In genomic region chr17:31864666-31865450, GRCm38 (mm10) we compare ENCODE assay signal across 14 mouse cellular contexts. TPM values are rescaled to one million over a fixed set of nuclear protein-coding genes. Genes with fewer than 3 reads are reported as not detected.
DNase-seq lines count a peak whose midpoint lies in the region; ATAC-seq and TF ChIP-seq lines count a peak whose summit lies in the region.
"Had no signal": no experiment of that assay in that cellular context is flagged by ENCODE, and none has a peak within 500 bp of the region (broad histone marks: within the 10 kb centered on the region; RNA-seq: fewer than 3 reads in every experiment).

No protein-coding gene starts in this region.

- no peaks in the 10 kb centered on the region for H3K9me3 ChIP-seq in heart, embryonic 13.5 days
- H3K9me3 ChIP-seq in midbrain, embryonic 11.5 days (ENCODE audit: control insufficient read depth, low read length): no peaks in the 10 kb centered on the region
- no peaks in the 10 kb centered on the region for H3K9me3 ChIP-seq in midbrain, postnatal 0 days (ENCODE audit: low read length)
- H3K9me3 ChIP-seq: neural tube, embryonic 12.5 days had no signal

- peak overlapping the region; percentile 12; the same call in 1 of the 2 replicates for H3K9ac ChIP-seq in heart, embryonic 13.5 days
- no peak overlapping the region for H3K9ac ChIP-seq in midbrain, embryonic 11.5 days (ENCODE audit: low read length)
- no peak overlapping the region for H3K9ac ChIP-seq in midbrain, postnatal 0 days (replicated peaks; ENCODE audit: low read length, poor library complexity, severe bottlenecking)
- H3K9ac ChIP-seq: liver, embryonic 14.5 days; neural tube, embryonic 12.5 days had no signal

- H3K27ac ChIP-seq in heart, embryonic 13.5 days (replicated peaks): no peak overlapping the region
- H3K27ac ChIP-seq in midbrain, embryonic 11.5 days (ENCODE audit: low read depth, low read length): no peak overlapping the region
- H3K27ac ChIP-seq in midbrain, postnatal 0 days (ENCODE audit: low read depth, low read length): no peak overlapping the region
- H3K27ac ChIP-seq: liver, embryonic 14.5 days; neural tube, embryonic 12.5 days had no signal

- no peak for ATAC-seq in heart, embryonic 13.5 days (ENCODE audit: extremely low read depth, insufficient number of reproducible peaks, low FRiP score, low TSS enrichment)
- ATAC-seq in midbrain, embryonic 11.5 days (ENCODE audit: low FRiP score): no peak
- no peak for ATAC-seq in midbrain, postnatal 0 days (ENCODE audit: low FRiP score)
- ATAC-seq: midbrain, embryonic 16.5 days had no signal

- no peak overlapping the region for H3K4me3 ChIP-seq in heart, embryonic 13.5 days
- no peak overlapping the region for H3K4me3 ChIP-seq in midbrain, embryonic 11.5 days (ENCODE audit: low read depth, low read length)
- no peak overlapping the region for H3K4me3 ChIP-seq in midbrain, postnatal 0 days (ENCODE audit: low read depth, low read length)
- H3K4me3 ChIP-seq: neural tube, embryonic 12.5 days had no signal

- WGBS in heart, embryonic 13.5 days: 51% methylated on average over 11 of the region's 11 CpGs
- 84% methylated on average over 11 of the region's 11 CpGs for WGBS in midbrain, embryonic 11.5 days
- WGBS in midbrain, postnatal 0 days: 70% methylated on average over 11 of the region's 11 CpGs

- H3K4me1 ChIP-seq in heart, embryonic 13.5 days: peaks cover 28% of the 10 kb centered on the region
- H3K4me1 ChIP-seq in midbrain, embryonic 11.5 days (ENCODE audit: control insufficient read depth, insufficient read depth, low read length): no peaks in the 10 kb centered on the region
- H3K4me1 ChIP-seq in midbrain, postnatal 0 days (ENCODE audit: insufficient read depth, low read length): no peaks in the 10 kb centered on the region
- H3K4me1 ChIP-seq: neural tube, embryonic 12.5 days had no signal

- peak; percentile 1 for DNase-seq in adrenal gland, adult 2 months
- no peak for DNase-seq in adrenal gland, postnatal 25 days
- DNase-seq in heart, adult 18-20 months: no peak
- peak; percentile 73 for DNase-seq in midbrain, embryonic 11.5 days (ENCODE audit: low spot score, missing footprints)
- no peak for DNase-seq in midbrain, postnatal 0 days (ENCODE audit: low spot score)
- DNase-seq in heart, postnatal 4 days: peak; percentile 3
- no peak for DNase-seq in retina, embryonic 14.5 days (ENCODE audit: low spot score)
- DNase-seq: lung, postnatal 36 days; retina, postnatal 1 day had no signal

- H3K36me3 ChIP-seq in heart, embryonic 13.5 days: no peaks in the 10 kb centered on the region
- H3K36me3 ChIP-seq in midbrain, embryonic 11.5 days (ENCODE audit: control insufficient read depth, insufficient read depth, low read length): no peaks in the 10 kb centered on the region
- no peaks in the 10 kb centered on the region for H3K36me3 ChIP-seq in midbrain, postnatal 0 days (ENCODE audit: insufficient read depth, low read length)
- H3K36me3 ChIP-seq: neural tube, embryonic 12.5 days had no signal

- no peak overlapping the region for H3K4me2 ChIP-seq in heart, embryonic 13.5 days
- H3K4me2 ChIP-seq in midbrain, embryonic 11.5 days: no peak overlapping the region
- no peak overlapping the region for H3K4me2 ChIP-seq in midbrain, postnatal 0 days (ENCODE audit: low read depth, low read length, poor library complexity, severe bottlenecking)
- H3K4me2 ChIP-seq: neural tube, embryonic 12.5 days had no signal

- H3K27me3 ChIP-seq in heart, embryonic 13.5 days (replicated peaks): no peaks in the 10 kb centered on the region
- no peaks in the 10 kb centered on the region for H3K27me3 ChIP-seq in midbrain, embryonic 11.5 days (ENCODE audit: control insufficient read depth, insufficient read depth, low read length)
- H3K27me3 ChIP-seq in midbrain, postnatal 0 days (ENCODE audit: insufficient read depth, low read length): no peaks in the 10 kb centered on the region
- H3K27me3 ChIP-seq: CH12.LX; neural tube, embryonic 12.5 days had no signal

- TF ChIP-seq CTCF in midbrain, postnatal 0 days (IDR thresholded peaks at IDR 0.05): no peak

RNA-seq across cellular contexts. Expression of gene Sik1, which starts 9.3 kb away (rescaled TPM):
- 10 to 100 TPM; 60.5 to 77.1 TPM for total RNA-seq in adrenal gland, adult 2 months (2021)
- polyA plus RNA-seq in adrenal gland, adult 2 months (2012; rRNA removed): 23.4 and 48.1 TPM in 2 replicates
- total RNA-seq in adrenal gland, postnatal 25 days (2021): 16.0 and 28.2 TPM in 2 replicates
- 17.2 and 17.6 TPM in 2 replicates for polyA plus RNA-seq in heart, embryonic 13.5 days (2015; fragmentation: Nextera tagmentation; extraction: Ambion mirVana)
- total RNA-seq in heart, adult 18-20 months (2021): 10 to 100 TPM; 50.5 to 54.1 TPM
- 8.9 and 14.0 TPM in 2 replicates for polyA plus RNA-seq in midbrain, embryonic 11.5 days (2014; fragmentation: Nextera tagmentation; extraction: Ambion mirVana)
- 48.5 and 54.2 TPM in 2 replicates for total RNA-seq in midbrain, postnatal 0 days (2014; rRNA removed)
- 17.6 and 22.3 TPM in 2 replicates for polyA plus RNA-seq in midbrain, postnatal 0 days (2015; fragmentation: Nextera tagmentation; extraction: Ambion mirVana)
- 10 to 100 TPM; 74.3 to 79.7 TPM for total RNA-seq in heart, postnatal 4 days (2021)

Comparison
In these comparisons a context has a peak if more than half of its experiments do, and no peak if none do; other contexts are left out.
1. DNase-seq: peak in adrenal gland, adult 2 months (single experiment), midbrain, embryonic 11.5 days (single experiment) and heart, postnatal 4 days (single experiment); none in adrenal gland, postnatal 25 days (single experiment), heart, adult 18-20 months (0 of 2), midbrain, postnatal 0 days (single experiment) and retina, embryonic 14.5 days (single experiment).